Mouse (Mus musculus) retina, postnatal 7 days (tissue): ENCODE results near the gene Klrb1c.
"Not testable (repeated sequence)": the region's sequence is repeated elsewhere in the genome, so short reads cannot be mapped to it uniquely, and the experiment has no call there.

ENCODE experiments used
- DNase-seq: peaks from one replicate; pipeline ENCODE4 v3.0.0-alpha.2; 2012; ENCODE audit warnings: low read depth, low spot score

The Klrb1c gene

GRCm38 (mm10) chr6:128789115-128789514 lies at the start of gene Klrb1c:
Gene Klrb1c (minus strand): TSS chr6:128789215.
- no peak for DNase-seq

GRCm38 (mm10) chr6:128837454-128838341 lies 48.7 kb upstream of the Klrb1c start:
- DNase-seq = no peak

GRCm38 (mm10) chr6:128836955-128837334 lies 47.9 kb upstream of the Klrb1c start:
- no peak for DNase-seq

DNA sequence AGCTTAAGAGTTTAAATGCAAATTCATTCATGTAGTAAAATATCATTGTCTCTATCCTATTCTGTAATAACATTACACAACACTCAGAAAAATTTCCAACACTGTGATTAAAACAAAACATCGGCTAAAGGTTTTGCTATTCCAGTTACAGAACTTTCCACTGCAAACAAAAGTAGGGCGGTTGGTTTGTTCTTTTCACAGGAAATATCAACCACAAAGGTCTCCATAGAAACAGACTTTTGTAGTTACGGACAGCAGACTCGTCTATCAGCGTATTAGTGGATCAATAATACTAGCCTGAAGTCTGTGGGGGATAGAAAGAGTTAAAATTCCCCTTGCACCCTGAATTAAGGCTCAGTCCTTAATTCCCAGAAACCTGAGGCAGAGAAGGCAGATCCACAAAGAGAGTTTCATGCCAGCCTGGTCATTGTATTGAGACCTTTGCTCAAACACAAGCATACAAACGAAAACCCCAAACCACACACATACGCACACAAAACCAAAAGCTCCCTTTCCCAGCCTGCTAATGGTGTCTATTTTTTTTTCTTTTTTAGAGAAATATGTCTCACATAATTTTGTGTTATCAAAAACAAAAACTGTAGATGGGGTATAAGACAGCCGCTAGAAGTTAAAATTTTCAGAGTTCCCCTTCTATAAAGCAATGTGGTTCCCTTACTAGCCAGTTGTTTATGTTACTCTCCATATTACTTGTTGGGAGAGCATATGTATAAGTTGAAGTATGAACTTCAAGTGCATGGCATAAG lies 47.4 kb upstream of the Klrb1c start:
- DNase-seq = no peak

DNA sequence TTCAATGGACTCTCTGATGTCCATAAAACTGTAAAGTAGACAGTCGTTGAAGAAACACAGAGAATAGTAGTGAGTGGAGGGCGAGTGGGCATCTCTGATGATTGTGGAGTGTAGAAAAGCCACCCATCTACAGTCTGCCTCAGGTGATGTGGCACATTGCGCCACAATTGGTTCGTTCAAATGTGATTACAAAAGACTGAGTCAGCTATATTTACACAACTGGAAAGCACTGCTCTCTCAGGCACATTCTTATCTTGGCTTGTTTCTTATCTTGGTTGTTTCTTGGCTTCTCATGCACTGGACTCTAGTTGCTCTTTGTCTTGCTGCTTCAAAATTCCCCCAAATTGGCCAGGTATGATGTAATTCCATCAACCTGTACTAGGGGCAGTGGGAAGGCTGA lies 46.6 kb upstream of the Klrb1c start:
- no peak for DNase-seq

DNA sequence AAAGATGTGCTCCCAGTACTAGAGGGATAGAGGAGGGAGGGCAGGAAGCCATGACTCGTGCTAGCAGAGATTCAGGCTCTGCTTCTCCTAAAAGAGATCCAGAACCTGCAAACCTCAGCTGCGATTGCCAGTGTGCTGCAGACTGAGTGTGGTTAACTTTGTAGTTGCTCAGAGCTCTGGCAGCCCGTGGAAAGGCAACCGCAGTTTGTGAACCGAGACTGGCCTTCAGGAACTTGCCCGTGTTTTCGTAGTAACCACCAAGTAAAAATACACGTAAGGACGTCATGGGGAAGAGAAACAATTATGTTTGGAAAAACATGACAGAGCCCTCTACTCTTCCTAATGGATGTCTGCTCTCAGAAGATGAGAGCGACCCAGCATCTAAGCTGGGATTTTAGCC lies 44.0 kb upstream of the Klrb1c start:
- DNase-seq = no peak

GRCm38 (mm10) chr6:128829837-128830236 lies 40.8 kb upstream of the Klrb1c start:
- no peak for DNase-seq

DNA sequence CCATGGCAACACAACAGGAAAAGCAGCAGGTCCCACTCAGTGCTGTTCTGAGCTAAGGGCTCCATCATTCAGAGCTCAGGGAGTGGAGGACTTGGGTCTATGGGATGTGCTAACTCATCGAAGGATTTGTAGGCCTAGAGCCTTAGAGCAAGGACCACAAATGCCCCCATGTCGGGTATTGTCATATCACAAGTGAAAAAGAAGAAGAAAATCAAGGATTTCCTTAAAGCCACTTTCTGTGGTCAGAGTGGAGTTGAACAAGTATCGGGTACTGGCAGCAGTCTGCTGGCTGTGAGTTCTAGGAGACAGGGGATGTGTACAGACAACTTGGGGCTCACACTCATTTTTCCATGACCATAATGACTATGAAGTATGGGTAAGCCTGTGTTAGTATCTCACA lies 37.8 kb upstream of the Klrb1c start:
- no peak for DNase-seq

- no peak for DNase-seq
Observed at GRCm38 (mm10) chr6:128826132-128826531, 37.1 kb upstream of the Klrb1c start, which contains the start of the genes Gm44511 and Klrb1b. Gene Gm44511 (minus strand): TSS chr6:128826315. Gene Klrb1b (minus strand): TSS chr6:128826331.

GRCm38 (mm10) chr6:128818083-128818802 lies 29.2 kb upstream of the Klrb1c start:
- no peak for DNase-seq

DNA sequence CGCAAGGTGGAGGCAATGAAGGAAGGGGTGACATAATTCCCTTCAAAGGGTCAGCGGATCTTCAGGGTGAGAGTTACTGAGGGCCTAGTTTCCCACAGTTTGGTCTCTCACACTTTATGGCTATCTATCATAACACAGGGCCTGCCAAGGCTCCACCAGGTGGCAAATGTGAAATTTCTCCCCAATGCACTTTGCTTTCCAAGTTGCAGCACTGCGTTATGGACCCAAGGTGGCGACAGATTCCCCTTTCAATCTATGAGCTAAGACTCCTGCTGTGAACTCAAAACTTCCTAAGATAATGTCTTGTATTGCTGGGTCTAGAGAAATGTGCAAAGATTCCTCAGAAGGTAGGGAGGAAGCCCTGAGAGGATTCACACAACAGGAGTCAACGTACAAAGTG lies 19.5 kb upstream of the Klrb1c start:
- no peak for DNase-seq

DNA sequence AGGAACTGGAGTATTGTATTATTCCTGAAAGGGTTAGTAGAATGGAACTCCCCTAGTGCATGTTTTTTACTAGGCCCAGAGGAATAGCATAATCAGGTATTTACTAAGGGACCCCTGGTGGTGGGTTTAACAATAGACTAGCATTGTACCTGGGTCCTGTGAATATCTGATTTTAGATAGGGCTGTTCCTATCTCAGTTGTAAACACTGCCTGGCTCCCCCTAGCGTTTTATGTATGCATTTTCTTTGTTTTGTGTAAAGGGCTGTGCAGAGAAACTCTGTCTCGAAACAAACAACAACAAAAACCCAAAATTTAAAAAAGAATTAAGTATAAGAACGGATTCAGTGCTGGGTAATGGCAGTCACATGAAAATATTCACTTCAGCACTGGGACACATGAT lies 18.0 kb upstream of the Klrb1c start:
- no peak for DNase-seq

DNA sequence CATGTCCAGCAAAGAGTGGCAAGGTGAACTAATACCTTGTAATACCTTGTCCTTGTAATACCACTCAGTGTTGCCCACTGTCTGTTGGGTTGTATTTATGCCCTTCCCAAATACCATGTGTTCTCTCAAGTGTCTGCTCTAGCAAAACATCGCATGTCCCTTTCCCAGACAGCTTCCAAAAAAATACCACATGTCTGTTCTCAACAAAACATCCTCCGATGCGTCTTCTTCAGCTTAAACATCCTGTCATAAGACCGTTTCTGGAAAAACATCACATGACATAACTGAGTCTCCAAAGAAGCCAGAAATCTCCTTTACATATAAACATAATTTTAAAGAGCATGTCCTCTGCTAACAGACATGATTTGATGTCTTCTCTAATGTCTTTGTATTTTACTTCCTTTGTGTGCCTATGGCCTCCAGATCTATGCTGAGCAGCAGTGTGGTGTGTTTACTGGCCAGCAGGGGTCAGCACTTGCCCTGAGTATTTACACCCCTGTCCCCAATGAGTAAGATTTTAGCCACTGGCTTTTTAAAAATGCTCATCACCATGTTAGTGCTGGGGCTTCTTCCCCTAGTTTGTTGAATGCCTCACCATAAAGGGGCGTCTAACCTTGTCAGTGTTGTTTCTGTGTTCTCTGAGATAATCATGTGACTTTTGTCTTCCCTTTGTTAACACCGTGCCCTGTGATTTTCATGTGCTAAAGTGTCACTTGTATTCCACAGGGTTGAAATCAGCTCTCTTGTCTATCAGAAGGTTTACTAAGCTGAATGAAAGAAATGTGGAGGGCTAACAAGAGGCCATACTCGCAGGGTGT lies 16.0 kb upstream of the Klrb1c start:
- not testable (repeated sequence) for DNase-seq

DNA sequence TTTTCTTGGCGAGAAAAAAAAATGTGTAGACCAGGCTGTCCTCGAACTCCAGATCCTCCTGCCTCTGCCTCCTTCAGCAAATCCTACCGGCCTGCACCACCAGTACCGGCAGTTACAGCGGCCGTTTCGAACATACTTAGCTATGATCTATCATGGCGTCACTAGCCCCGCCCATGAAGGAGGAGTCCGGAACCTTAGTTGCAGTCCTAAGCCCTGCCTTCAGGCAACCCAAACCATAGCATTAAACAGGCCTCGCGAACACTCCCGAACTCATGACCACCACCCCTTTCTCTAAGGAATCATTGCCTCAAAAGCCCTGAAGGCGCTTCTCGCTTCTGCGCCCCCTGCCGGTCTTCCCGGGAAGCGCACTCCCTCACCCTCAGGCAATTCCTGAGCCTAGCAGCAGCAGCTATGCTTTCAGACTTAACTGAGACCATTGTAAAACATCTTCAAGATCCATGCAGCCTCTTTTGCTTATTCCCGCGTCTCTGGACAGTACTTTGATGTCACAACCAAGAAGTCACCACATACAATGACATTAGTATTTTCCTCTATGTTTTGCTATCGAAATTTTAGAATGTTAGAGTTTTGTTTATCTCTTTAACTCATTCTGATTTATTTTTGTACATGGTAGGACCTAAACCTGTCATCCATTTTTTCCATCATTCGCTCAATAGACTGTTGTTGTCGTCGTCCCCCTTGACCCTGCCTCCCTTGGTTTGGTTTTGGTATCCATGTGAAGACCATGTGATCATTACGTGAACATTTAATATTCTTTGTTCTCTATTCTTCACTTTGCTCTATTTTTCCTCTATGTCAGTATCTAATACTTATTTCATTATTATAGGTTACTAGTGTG lies 14.2 kb upstream of the Klrb1c start:
- DNase-seq = peak; percentile 97

- no peak for DNase-seq
Observed at GRCm38 (mm10) chr6:128802557-128802956, 13.5 kb upstream of the Klrb1c start.

- DNase-seq = not testable (repeated sequence)
Observed at GRCm38 (mm10) chr6:128800696-128801095, 11.7 kb upstream of the Klrb1c start.

DNA sequence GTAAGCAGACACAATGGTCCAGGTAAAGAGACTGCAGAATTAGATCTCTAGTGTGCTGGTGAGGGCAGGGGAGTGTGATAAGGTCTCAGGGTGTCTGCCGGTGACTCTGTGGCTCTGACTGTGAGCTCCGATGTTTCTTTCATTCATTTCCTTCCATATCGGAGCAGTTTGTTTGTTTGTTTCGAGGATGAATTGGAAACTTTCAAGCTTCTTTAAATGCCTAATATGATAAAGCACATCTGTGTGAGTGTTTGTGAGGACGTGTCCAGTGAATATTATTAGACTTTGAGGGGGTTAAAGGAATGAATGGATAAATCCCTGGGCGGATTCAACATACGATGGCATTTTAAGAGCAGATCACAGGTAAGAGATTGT lies 10.9 kb upstream of the Klrb1c start:
- no peak for DNase-seq

GRCm38 (mm10) chr6:128799144-128799895 lies 10.3 kb upstream of the Klrb1c start:
- DNase-seq = peak; percentile 90

- peak; percentile 69 for DNase-seq
Observed at GRCm38 (mm10) chr6:128798772-128799143, 9.7 kb upstream of the Klrb1c start.
